10 mouse cellular contexts compared by ENCODE assay signal in genomic region chr9:58672474-58672873, GRCm38 (mm10).
A peak's percentile ranks its signal among the peaks of the same experiment; 100 is the strongest.
DNase-seq lines count a peak whose midpoint lies in the region; ATAC-seq and TF ChIP-seq lines count a peak whose summit lies in the region.
"Had no signal": no experiment of that assay in that cellular context is flagged by ENCODE, and none has a peak within 500 bp of the region (broad histone marks: within the 10 kb centered on the region; RNA-seq: fewer than 3 reads in every experiment).

No protein-coding gene starts in this region.

- peak; percentile 22 for DNase-seq in kidney, adult 9 months
- peak; percentile 33 for DNase-seq in adrenal gland, postnatal 25 days
- peak; percentile 47 for DNase-seq in heart, postnatal 25 days (ENCODE audit: low spot score)
- no peak for DNase-seq in left cerebral cortex, adult 9 months (ENCODE audit: low spot score in 2 of 2)
- DNase-seq in liver, embryonic 11.5 days (ENCODE audit: low spot score) = no peak

- H3K9ac ChIP-seq in kidney, embryonic 15.5 days = no peak overlapping the region
- H3K9ac ChIP-seq in liver, embryonic 11.5 days (ENCODE audit: low read depth, low read length) = no peak overlapping the region
- H3K9ac ChIP-seq: embryonic facial prominence, embryonic 13.5 days had no signal

- H3K27ac ChIP-seq in kidney, embryonic 15.5 days = no peak overlapping the region
- no peak overlapping the region for H3K27ac ChIP-seq in liver, embryonic 11.5 days (ENCODE audit: low read depth, low read length)
- H3K27ac ChIP-seq: embryonic facial prominence, embryonic 13.5 days had no signal

- no peaks in the 10 kb centered on the region for H3K36me3 ChIP-seq in kidney, embryonic 15.5 days
- H3K36me3 ChIP-seq in myocyte (ENCODE audit: control insufficient read depth, insufficient read depth) = no peaks in the 10 kb centered on the region
- H3K36me3 ChIP-seq in liver, embryonic 11.5 days (ENCODE audit: control insufficient read depth, insufficient read depth, low read length) = no peaks in the 10 kb centered on the region
- H3K36me3 ChIP-seq: embryonic facial prominence, embryonic 13.5 days had no signal

- 31% methylated on average over 4 of the region's 4 CpGs for WGBS in kidney, embryonic 15.5 days
- WGBS in liver, embryonic 11.5 days = 53% methylated on average over 4 of the region's 4 CpGs

- intact Hi-C loops in heart, postnatal 25 days (cut with DNase I) = no loop called here

- no peak overlapping the region for H3ac ChIP-seq in myocyte (ENCODE audit: control insufficient read depth, insufficient read length)

- H3K9me3 ChIP-seq in kidney, embryonic 15.5 days (replicated peaks) = no peaks in the 10 kb centered on the region
- H3K9me3 ChIP-seq in liver, embryonic 11.5 days (ENCODE audit: control insufficient read depth, low read length) = no peaks in the 10 kb centered on the region
- H3K9me3 ChIP-seq: embryonic facial prominence, embryonic 13.5 days had no signal

- no peak overlapping the region for H3K4me3 ChIP-seq in kidney, embryonic 15.5 days (replicated peaks)
- no peak overlapping the region for H3K4me3 ChIP-seq in myocyte
- H3K4me3 ChIP-seq in liver, embryonic 11.5 days (ENCODE audit: low read depth, low read length) = no peak overlapping the region
- H3K4me3 ChIP-seq: embryonic facial prominence, embryonic 13.5 days had no signal

- 0 out of 2 replicates have a peak, but pooled peaks cover 12% of the 10 kb centered on the region for H3K4me1 ChIP-seq in kidney, embryonic 15.5 days
- H3K4me1 ChIP-seq in liver, embryonic 11.5 days (replicated peaks; ENCODE audit: control insufficient read depth, insufficient read depth, low read length) = no peaks in the 10 kb centered on the region; the same call in 1 of the 2 replicates

- TF ChIP-seq POLR2A in myocyte (IDR thresholded peaks at IDR 0.05; ENCODE audit: insufficient read length, low read depth) = no peak

- ATAC-seq in kidney, embryonic 15.5 days (replicated peaks; ENCODE audit: low FRiP score) = no peak
- no peak for ATAC-seq in megakaryocyte, adult 5-6 weeks (ENCODE audit: poor library complexity, severe bottlenecking)
- no peak for ATAC-seq in liver, embryonic 11.5 days (replicated peaks; ENCODE audit: low FRiP score)

- no peaks in the 10 kb centered on the region for H3K27me3 ChIP-seq in kidney, embryonic 15.5 days
- no peaks in the 10 kb centered on the region for H3K27me3 ChIP-seq in myocyte (ENCODE audit: control insufficient read depth, insufficient read depth, insufficient read length)
- no peaks in the 10 kb centered on the region for H3K27me3 ChIP-seq in liver, embryonic 11.5 days (replicated peaks; ENCODE audit: control insufficient read depth, insufficient read depth, low read length)
- H3K27me3 ChIP-seq: CH12.LX; embryonic facial prominence, embryonic 13.5 days had no signal

- no peaks in the 10 kb centered on the region for H3K79me2 ChIP-seq in myocyte (ENCODE audit: control insufficient read depth, insufficient read depth)

- no peak overlapping the region for H3K4me2 ChIP-seq in kidney, embryonic 15.5 days
- peak overlapping the region; percentile 24 for H3K4me2 ChIP-seq in myocyte (ENCODE audit: low read depth)
- H3K4me2 ChIP-seq in liver, embryonic 11.5 days = no peak overlapping the region
- H3K4me2 ChIP-seq: embryonic facial prominence, embryonic 13.5 days had no signal

TF ChIP-seq in myocyte, 11 proteins besides CTCF, POLR2A, EP300 and RAD21:
- TF ChIP-seq POLR2AphosphoS2 (IDR thresholded peaks at IDR 0.05; ENCODE audit: insufficient read length, low read depth) (no peak), CEBPB (IDR thresholded peaks at IDR 0.05; ENCODE audit: insufficient read depth, poor library complexity, severe bottlenecking) (no peak), TCF3 (IDR thresholded peaks at IDR 0.05; ENCODE audit: insufficient read length, low read depth) (no peak), MYOG (IDR thresholded peaks at IDR 0.05; ENCODE audit: control insufficient read depth in 1 of 3, insufficient read depth in 1 of 3, insufficient read length in 2 of 3, low read depth in 2 of 3) (no peak), MAX (IDR thresholded peaks at IDR 0.05; ENCODE audit: low read depth) (no peak), TCF12 (IDR thresholded peaks at IDR 0.05; ENCODE audit: insufficient read depth, poor library complexity, severe bottlenecking) (no peak), REST (IDR thresholded peaks at IDR 0.05; ENCODE audit: insufficient read depth, insufficient read length) (no peak), USF1 (IDR thresholded peaks at IDR 0.05; ENCODE audit: low read depth) (no peak), MYOD1 (IDR thresholded peaks at IDR 0.05; ENCODE audit: control insufficient read depth in 1 of 3, insufficient read length in 2 of 3, low read depth in 2 of 3) (no peak), SRF (IDR thresholded peaks at IDR 0.05; ENCODE audit: control insufficient read depth, insufficient read length, low read depth) (no peak), E2F4 (IDR thresholded peaks at IDR 0.05; ENCODE audit: insufficient read depth) (no peak)
TF ChIP-seq in myocyte: peak in this region for 0.

Comparison
In these comparisons a context has a peak if more than half of its experiments do, and no peak if none do; other contexts are left out.
1. DNase-seq: peak in kidney, adult 9 months (single experiment), adrenal gland, postnatal 25 days (single experiment) and heart, postnatal 25 days (single experiment); none in left cerebral cortex, adult 9 months (0 of 2) and liver, embryonic 11.5 days (single experiment).